Mouse (Mus musculus) neutrophil, adult 83 days (primary cell): Measurements from ENCODE around the gene Gal. TPM values are rescaled to one million over a fixed set of nuclear protein-coding genes. Genes with fewer than 3 reads are reported as not detected.

ENCODE experiments used
- total RNA-seq, 2 experiments: library from RNA; stranded (reverse); gene quantifications; one replicate each; pipeline ENCODE4 v1.2.4; 2023

Gal gene
- 1 to 10 TPM in 1 of 2 experiments, not detected in 1; 1.8 TPM for total RNA-seq

GRCm38 (mm10) chr19:3414268-3414733 lies at the start of gene Gal:
Gene Gal (minus strand): TSS chr19:3414544.

GRCm38 (mm10) chr19:3388629-3389057 lies 25.7 kb downstream of the Gal start, which contains the start of gene Tesmin:
Gene Tesmin (plus strand): TSS chr19:3388857.

Other genes starting within 250 kb of the Gal start
- 10 to 100 TPM; 25.3 to 28.2 TPM for gene Mrpl21, start 131.6 kb downstream of the Gal start, total RNA-seq
- 1 to 10 TPM; 5.0 to 6.0 TPM for gene Ighmbp2, start 131.5 kb downstream of the Gal start, total RNA-seq
- 10 to 100 TPM; 91.1 to 91.6 TPM for gene Cpt1a, start 92.2 kb downstream of the Gal start, total RNA-seq
- gene Tesmin, start 25.7 kb downstream of the Gal start, total RNA-seq: 1 to 10 TPM; 1.9 to 2.4 TPM
- 100 to 1,000 TPM; 105 to 115 TPM for gene Ppp6r3, start 161.2 kb upstream of the Gal start, total RNA-seq